Mouse (Mus musculus): ENCODE measurements around the gene Zfp689.

DNA sequence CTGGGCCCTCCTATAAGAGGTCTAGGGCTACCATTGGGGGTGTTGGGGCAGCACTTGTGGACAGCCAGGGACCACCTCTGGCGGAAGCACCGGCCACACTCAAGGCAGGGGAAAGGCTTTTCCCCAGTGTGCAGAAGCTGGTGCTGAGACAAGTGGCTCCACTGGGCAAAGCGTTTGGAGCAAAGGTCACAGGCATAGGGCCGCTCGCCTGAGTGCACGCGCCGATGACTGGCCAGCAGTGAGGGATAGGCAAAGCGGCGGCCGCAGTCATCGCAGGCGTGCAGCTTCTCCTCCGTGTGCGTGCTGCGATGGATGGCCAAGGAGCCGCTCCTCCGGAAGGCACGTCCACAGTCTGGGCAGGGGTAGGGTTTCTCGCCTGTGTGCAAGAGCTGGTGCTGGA, 5.0 kb downstream of the Zfp689 start:
- TF ChIP-seq ZNF384 (IDR thresholded peaks at IDR 0.05; ENCODE audit: low read depth, low read length): no peak
- TF ChIP-seq CHD2 (IDR thresholded peaks at IDR 0.05; ENCODE audit: low read depth, low read length): no peak
- TF ChIP-seq ZC3H11A (IDR thresholded peaks at IDR 0.05; ENCODE audit: borderline replicate concordance, low read depth, low read length): no peak

Data from ES-E14 (cell line).